Mouse (Mus musculus) hindbrain, embryonic 14.5 days (tissue): Measurements from ENCODE around the gene Cat. TPM values are rescaled to one million over a fixed set of nuclear protein-coding genes. Genes with fewer than 3 reads are reported as not detected.

ENCODE experiments used
- ATAC-seq: fragments of 200-750 bp; cut with Nextera tagmentation; 2 replicates; pipeline ENCODE4 v1.8.0; 2017; ENCODE audit warnings: moderate number of reproducible peaks, mild to moderate bottlenecking, moderate TSS enrichment, moderate library complexity; ENCODE audit not compliant: low FRiP score
- DNase-seq: peaks from one replicate; pipeline ENCODE4 v3.0.0-alpha.2; 2015; ENCODE audit warnings: low spot score
- H3K27ac ChIP-seq: fragments of 300-500 bp; sonication (generic); 2 replicates; pipeline ENCODE4 v1.5.1; 2014; ENCODE audit warnings: mild to moderate bottlenecking, moderate library complexity
- H3K27me3 ChIP-seq: fragments of 300-500 bp; sonication (generic); 2 replicates; pipeline ENCODE4 v1.6.1; 2014; ENCODE audit warnings: mild to moderate bottlenecking, low read length, mixed read lengths; ENCODE audit not compliant: control insufficient read depth, insufficient read depth
- H3K36me3 ChIP-seq: fragments of 300-500 bp; sonication (generic); replicated peaks from 2 replicates; pipeline ENCODE4 v1.6.1; 2014; ENCODE audit not compliant: control insufficient read depth, insufficient read depth
- H3K4me1 ChIP-seq: fragments of 300-500 bp; sonication (generic); replicated peaks from 2 replicates; pipeline ENCODE4 v1.6.1; 2014; ENCODE audit warnings: antibody characterized with exemption, low read length, mixed read lengths; ENCODE audit not compliant: control insufficient read depth, insufficient read depth
- H3K4me2 ChIP-seq: fragments of 300-500 bp; sonication (generic); replicated peaks from 2 replicates; pipeline ENCODE4 v1.6.1; 2014; ENCODE audit warnings: mild to moderate bottlenecking, moderate library complexity
- H3K4me3 ChIP-seq: fragments of 300-500 bp; sonication (generic); replicated peaks from 2 replicates; pipeline ENCODE4 v1.5.1; 2014; ENCODE audit warnings: mild to moderate bottlenecking, low read length
- H3K9ac ChIP-seq: fragments of 300-500 bp; sonication (generic); 2 replicates; pipeline ENCODE4 v1.6.1; 2014
- H3K9me3 ChIP-seq: fragments of 300-500 bp; sonication (generic); 2 replicates; pipeline ENCODE4 v1.6.1; 2016; ENCODE audit warnings: low read length; ENCODE audit not compliant: control insufficient read depth
- WGBS: fragments of 180-500 bp; shearing (Covaris S2); extraction: QIAGEN DNeasy Blood & Tissue Kit; methylation state at CpG from one replicate; pipeline ENCODE4 v1.1.7; 2014; 5-methylcytosine and 5-hydroxymethylcytosine counted together
- polyA plus RNA-seq: library from polyadenylated mRNA; unstranded; fragments of >200 nt; fragmentation: Nextera tagmentation; extraction: Ambion mirVana; gene quantifications from 2 replicates; pipeline ENCODE4 v1.2.1, GENCODE M21; 2014

Gene Cat
- polyA plus RNA-seq, 1 experiment from 2014 or later, result 102 TPM

DNA sequence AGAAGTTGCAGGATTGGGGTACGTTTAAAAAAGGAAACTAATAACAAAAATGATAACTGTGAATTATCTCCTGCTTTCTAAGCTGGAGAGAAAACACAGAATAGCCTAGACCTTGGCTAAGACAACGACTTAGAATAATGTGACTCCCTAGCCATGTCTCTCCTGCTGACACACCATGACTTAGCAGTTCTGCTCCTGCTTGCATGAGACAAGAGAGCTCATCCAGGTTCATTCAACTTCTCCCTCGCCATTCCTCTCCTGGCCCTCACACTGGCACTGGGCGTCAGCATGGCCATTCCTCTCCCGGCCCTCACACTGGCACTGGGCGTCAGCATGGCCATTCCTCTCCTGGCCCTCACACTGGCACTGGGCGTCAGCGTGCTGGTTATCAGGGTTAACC lies 4.7 kb downstream of the Cat start:
- Histone ChIP-seq H3K4me3 (no peak overlapping the region), H3K27ac (no peak overlapping the region), H3K4me2 (no peak overlapping the region), H3K36me3 (peaks cover 6% of the 10 kb centered on the region; the same call in 1 of the 2 replicates), H3K9ac (no peak overlapping the region), H3K27me3 (no peaks in the 10 kb centered on the region), H3K4me1 (peaks cover 16% of the 10 kb centered on the region), H3K9me3 (no peaks in the 10 kb centered on the region)
- ATAC-seq (no peak), DNase-seq (no peak)
- WGBS, result 92% methylated on average over 8 of the region's 8 CpGs

DNA sequence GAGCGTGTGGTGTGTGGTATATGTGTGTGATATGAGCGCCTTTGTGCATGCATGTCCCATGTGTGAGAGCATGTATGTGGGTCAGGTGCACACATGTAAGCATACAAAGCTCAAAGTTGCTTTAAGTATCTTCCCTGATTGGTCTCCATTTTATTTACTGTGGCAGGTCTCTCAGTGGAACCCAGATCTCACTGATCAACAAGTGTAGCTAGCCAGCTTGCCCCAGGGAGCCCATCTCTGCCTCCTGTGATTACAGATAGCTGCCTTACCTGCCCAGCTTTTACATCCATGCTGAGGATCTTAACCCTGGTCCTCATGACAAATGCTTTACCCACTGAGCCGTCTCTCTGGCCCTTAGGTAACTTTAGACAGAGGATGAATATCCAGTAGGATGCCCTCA lies 6.6 kb downstream of the Cat start:
- no peak overlapping the region for H3K4me2 ChIP-seq
- no peaks in the 10 kb centered on the region for H3K9me3 ChIP-seq
- H3K27ac ChIP-seq, result no peak overlapping the region
- no peak overlapping the region for H3K9ac ChIP-seq
- peaks cover 25% of the 10 kb centered on the region for H3K36me3 ChIP-seq
- ATAC-seq (no peak), DNase-seq (no peak)
- no peak overlapping the region for H3K4me3 ChIP-seq
- 97% methylated on average over 3 of the region's 3 CpGs for WGBS
- no peaks in the 10 kb centered on the region for H3K27me3 ChIP-seq
- H3K4me1 ChIP-seq, result peaks cover 6% of the 10 kb centered on the region; the same call in 1 of the 2 replicates

DNA sequence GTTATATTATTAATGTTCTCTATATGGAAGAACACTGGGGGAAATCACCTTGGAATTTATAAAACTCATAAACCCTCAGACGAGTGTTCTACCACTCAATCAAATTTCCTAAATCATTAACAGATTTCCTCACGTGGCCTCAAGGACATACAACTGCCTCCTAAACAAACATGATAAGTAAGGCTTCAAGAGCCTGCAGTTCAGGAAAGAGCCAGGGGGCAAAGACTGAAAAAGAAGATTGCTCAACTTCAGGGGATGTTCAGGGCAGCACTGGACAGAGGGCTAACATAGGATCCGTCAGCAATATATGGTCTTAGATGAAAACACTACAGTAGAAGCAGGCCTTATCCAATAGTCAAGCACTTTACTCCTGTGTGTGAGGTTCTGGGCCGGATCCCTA lies 7.5 kb downstream of the Cat start:
- Histone ChIP-seq H3K4me1 (no peaks in the 10 kb centered on the region), H3K9me3 (no peaks in the 10 kb centered on the region), H3K4me3 (no peak overlapping the region), H3K36me3 (peaks cover 34% of the 10 kb centered on the region), H3K9ac (no peak overlapping the region), H3K27me3 (no peaks in the 10 kb centered on the region), H3K27ac (no peak overlapping the region), H3K4me2 (no peak overlapping the region)
- DNase-seq, result no peak
- 83% methylated on average over 4 of the region's 4 CpGs for WGBS
- no peak for ATAC-seq

DNA sequence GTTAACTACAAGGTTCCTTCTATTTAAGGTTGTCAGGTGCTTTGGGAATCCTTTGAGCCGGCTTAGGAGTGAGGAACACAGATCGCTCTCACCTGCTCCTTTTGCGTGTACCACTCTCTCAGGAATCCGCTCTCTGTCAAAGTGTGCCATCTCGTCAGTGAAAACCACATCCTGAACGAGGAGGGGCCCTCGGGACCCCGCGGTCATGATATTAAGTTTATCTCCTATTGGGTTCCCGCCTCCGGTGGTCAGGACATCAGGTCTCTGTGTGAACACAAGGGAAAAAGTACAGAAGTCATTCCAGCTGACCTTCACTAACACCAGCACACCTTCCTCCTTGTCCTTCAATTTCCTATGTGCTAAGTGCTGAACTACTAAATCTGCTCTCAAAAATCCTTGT lies 8.3 kb downstream of the Cat start:
- DNase-seq (no peak), ATAC-seq (no peak)
- Histone ChIP-seq H3K4me3 (no peak overlapping the region), H3K9me3 (no peaks in the 10 kb centered on the region), H3K4me2 (no peak overlapping the region), H3K27me3 (no peaks in the 10 kb centered on the region), H3K9ac (no peak overlapping the region), H3K27ac (no peak overlapping the region), H3K4me1 (no peaks in the 10 kb centered on the region), H3K36me3 (peaks cover 41% of the 10 kb centered on the region)
- WGBS, result 84% methylated on average over 11 of the region's 11 CpGs

DNA sequence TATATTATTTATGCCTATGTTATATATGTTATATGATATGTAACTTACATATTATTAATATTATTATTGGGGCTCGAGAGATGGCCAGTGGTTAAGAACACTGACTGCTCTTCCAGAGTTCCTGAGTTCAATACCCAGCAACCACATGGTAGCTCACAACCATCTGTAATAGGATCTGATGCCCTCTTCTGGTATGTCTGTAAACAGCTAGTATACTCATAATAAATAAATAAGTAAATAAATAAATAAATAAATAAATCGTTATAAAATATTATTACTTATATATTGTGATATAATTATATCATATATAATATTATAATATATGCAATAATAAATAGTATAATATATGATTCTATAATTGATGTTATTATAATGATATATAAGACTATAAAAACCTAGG lies 8.8 kb downstream of the Cat start:
- WGBS, result 92% methylated on average over 2 of the region's 2 CpGs
- H3K4me2 ChIP-seq, result no peak overlapping the region
- H3K4me3 ChIP-seq, result no peak overlapping the region
- no peaks in the 10 kb centered on the region for H3K27me3 ChIP-seq
- DNase-seq (no peak), ATAC-seq (no peak)
- H3K36me3 ChIP-seq, result peaks cover 46% of the 10 kb centered on the region
- H3K27ac ChIP-seq, result no peak overlapping the region
- H3K9ac ChIP-seq, result no peak overlapping the region
- H3K9me3 ChIP-seq, result no peaks in the 10 kb centered on the region
- H3K4me1 ChIP-seq, result no peaks in the 10 kb centered on the region

DNA sequence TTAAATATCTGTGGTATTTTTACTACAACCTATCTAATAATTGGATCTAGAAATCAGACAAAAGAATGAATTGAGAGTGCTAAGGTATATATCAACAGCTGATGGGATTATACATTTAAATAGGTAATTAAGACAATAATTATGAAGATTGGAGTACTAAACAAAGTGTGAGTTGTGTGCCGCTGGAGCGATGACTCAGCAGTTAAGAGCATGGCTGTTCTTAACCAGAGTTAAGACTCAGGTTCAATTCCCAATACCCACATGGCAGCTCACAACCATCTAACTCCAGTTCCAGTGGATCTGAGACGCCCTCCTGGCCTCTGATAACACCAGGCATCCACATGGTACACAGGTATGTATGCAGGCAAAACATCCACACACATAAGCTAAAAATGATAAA lies 11.6 kb downstream of the Cat start:
- H3K36me3 ChIP-seq, result peaks cover 72% of the 10 kb centered on the region

DNA sequence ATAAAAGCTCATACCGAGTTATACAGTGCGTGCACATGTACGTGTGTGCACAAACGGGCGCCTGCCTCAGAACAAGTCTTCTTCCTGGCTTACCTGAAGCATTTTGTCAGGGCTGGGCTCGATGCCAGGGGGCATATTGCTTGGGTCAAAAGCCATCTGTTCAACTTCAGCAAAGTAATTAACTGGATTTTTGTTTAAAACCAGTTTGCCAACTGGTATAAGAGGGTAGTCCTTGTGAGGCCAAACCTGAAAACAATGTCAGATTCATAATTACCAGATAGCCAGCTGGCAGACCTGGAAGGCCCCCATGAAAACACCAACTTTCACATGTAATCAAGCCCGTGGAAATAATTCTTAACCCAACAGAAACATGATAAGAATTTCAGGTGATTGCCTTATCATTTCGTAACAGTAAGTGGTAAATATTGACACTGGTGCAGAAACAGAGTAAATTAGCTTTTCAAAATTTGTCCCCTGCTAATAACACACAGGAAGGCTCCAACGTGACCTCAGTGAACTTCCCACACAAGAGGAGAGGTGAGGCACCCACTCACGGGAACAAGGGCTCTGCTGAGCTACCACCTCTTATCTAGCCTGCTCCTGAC lies 17.9 kb downstream of the Cat start:
- Histone ChIP-seq H3K4me1 (no peaks in the 10 kb centered on the region), H3K36me3 (peaks cover 83% of the 10 kb centered on the region), H3K9me3 (no peaks in the 10 kb centered on the region), H3K9ac (no peak overlapping the region), H3K27ac (no peak overlapping the region), H3K27me3 (no peaks in the 10 kb centered on the region), H3K4me3 (no peak overlapping the region), H3K4me2 (no peak overlapping the region)
- DNase-seq, result no peak
- no peak for ATAC-seq
- 91% methylated on average over 10 of the region's 10 CpGs for WGBS

More for the DNA sequence above, 11.6 kb downstream of the Cat start:
- Histone ChIP-seq H3K9ac (no peak overlapping the region), H3K9me3 (no peaks in the 10 kb centered on the region), H3K4me2 (no peak overlapping the region), H3K4me3 (no peak overlapping the region), H3K27ac (no peak overlapping the region), H3K27me3 (no peaks in the 10 kb centered on the region), H3K4me1 (no peaks in the 10 kb centered on the region)
- no peak for DNase-seq
- no peak for ATAC-seq
- 94% methylated on average over 3 of the region's 3 CpGs for WGBS

DNA sequence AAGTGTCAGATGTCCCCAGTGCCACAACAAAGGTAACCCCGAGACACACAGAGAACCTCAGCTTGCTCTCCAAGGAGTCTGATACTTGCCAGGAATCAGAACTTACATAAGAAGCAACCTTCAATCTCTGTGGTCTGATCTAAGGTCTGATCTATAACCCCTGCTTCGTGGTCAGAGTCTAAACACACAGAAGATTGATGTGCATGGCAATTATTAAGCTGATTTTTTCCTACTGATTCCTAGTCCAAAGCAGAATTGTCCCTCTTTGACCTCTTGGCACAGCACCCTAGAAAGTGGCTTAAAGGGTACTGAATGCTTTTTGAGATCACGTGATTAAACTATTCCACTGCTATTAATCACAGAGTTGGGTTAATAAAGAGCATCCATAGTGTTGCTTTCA lies 18.7 kb downstream of the Cat start:
- 90% methylated on average over 3 of the region's 3 CpGs for WGBS
- Histone ChIP-seq H3K36me3 (peaks cover 76% of the 10 kb centered on the region), H3K4me2 (no peak overlapping the region), H3K4me3 (no peak overlapping the region), H3K27ac (no peak overlapping the region), H3K4me1 (no peaks in the 10 kb centered on the region), H3K27me3 (no peaks in the 10 kb centered on the region), H3K9ac (no peak overlapping the region), H3K9me3 (no peaks in the 10 kb centered on the region)
- DNase-seq (no peak), ATAC-seq (no peak)

DNA sequence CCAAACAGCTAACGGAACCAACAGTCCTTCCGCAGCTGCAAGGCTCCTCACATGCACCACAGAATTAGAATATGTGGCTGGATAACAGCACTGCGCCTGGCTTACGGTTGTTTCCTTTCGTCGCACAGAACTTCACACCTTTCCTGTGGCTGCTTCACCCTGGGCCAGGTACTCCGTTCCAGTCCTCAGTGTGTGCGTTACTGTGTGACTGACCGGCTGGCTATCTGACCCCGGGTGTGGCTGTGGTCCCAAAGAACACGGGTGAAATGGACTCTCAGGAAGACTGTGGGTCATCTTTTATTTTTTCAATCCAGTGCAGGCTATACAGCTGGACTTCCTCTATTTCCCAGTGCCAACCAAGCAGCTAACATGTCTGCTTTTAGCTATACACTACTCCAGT lies 19.5 kb downstream of the Cat start:
- ATAC-seq, result no peak
- no peaks in the 10 kb centered on the region for H3K9me3 ChIP-seq
- H3K4me1 ChIP-seq, result no peaks in the 10 kb centered on the region
- peaks cover 72% of the 10 kb centered on the region for H3K36me3 ChIP-seq
- no peak overlapping the region for H3K4me3 ChIP-seq
- no peak overlapping the region for H3K4me2 ChIP-seq
- 97% methylated on average over 11 of the region's 11 CpGs for WGBS
- H3K9ac ChIP-seq, result no peak overlapping the region
- no peak overlapping the region for H3K27ac ChIP-seq
- H3K27me3 ChIP-seq, result no peaks in the 10 kb centered on the region
- DNase-seq, result no peak

DNA sequence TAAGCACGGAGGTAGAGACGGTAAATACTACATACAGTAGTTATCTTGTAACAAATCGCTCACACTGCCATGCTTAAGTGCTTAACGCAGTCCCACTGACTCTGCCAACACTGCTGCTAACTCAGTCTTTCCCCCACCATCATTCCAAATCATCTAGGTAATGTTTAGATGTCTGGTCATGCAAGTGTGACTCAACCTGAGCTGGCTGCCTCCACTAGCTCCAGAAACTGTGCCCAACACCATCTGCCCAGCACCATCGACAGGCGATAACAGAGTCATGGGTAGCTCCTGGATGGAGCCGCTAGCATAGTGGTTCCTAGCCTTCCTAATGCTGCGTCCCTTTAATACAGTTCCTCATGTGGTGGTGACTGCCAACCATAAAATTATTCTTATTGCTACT lies 20.4 kb downstream of the Cat start:
- ATAC-seq (no peak), DNase-seq (no peak)
- Histone ChIP-seq H3K9ac (no peak overlapping the region), H3K4me3 (no peak overlapping the region), H3K9me3 (no peaks in the 10 kb centered on the region), H3K4me1 (no peaks in the 10 kb centered on the region), H3K27me3 (no peaks in the 10 kb centered on the region), H3K36me3 (peaks cover 72% of the 10 kb centered on the region), H3K27ac (no peak overlapping the region), H3K4me2 (no peak overlapping the region)
- WGBS, result 96% methylated on average over 8 of the region's 8 CpGs
